Mouse (Mus musculus) lung, embryonic 16.5 days (tissue): ENCODE measurements at regions not wholly inside any gene's neighbourhood (a gene's known extent, or its start where the extent isn't known, plus 50 kb on each side); places are given as distances from the start of the nearest gene placed in this dataset.
A peak's percentile ranks its signal among the peaks of the same experiment; 100 is the strongest.

Source experiments
- ATAC-seq: fragments of 200-750 bp; cut with Nextera tagmentation; 2 replicates; pipeline ENCODE4 v1.8.0; 2017; ENCODE audit warnings: low read depth, mild to moderate bottlenecking, moderate library complexity
- H3K27ac ChIP-seq: fragments of 300-500 bp; sonication (generic); 2 replicates; pipeline ENCODE4 v1.5.1; 2014; ENCODE audit warnings: mild to moderate bottlenecking, control low read depth, low read length
- H3K27me3 ChIP-seq: fragments of 300-500 bp; sonication (generic); 2 replicates; pipeline ENCODE4 v1.6.1; 2014; ENCODE audit warnings: low read depth, low read length, mixed read lengths; ENCODE audit not compliant: control insufficient read depth, insufficient read depth
- H3K36me3 ChIP-seq: fragments of 300-500 bp; sonication (generic); 2 replicates; pipeline ENCODE4 v1.6.1; 2014; ENCODE audit warnings: low read length; ENCODE audit not compliant: control insufficient read depth, insufficient read depth
- H3K4me1 ChIP-seq: fragments of 300-500 bp; sonication (generic); replicated peaks from 2 replicates; pipeline ENCODE4 v1.6.1; 2014; ENCODE audit warnings: low read length, mixed read lengths; ENCODE audit not compliant: control insufficient read depth, insufficient read depth
- H3K4me2 ChIP-seq: fragments of 300-500 bp; sonication (generic); 2 replicates; pipeline ENCODE4 v1.6.1; 2014; ENCODE audit warnings: low read depth, low read length, control low read depth
- H3K4me3 ChIP-seq: fragments of 300-500 bp; sonication (generic); 2 replicates; pipeline ENCODE4 v1.5.1; 2014; ENCODE audit warnings: mild to moderate bottlenecking, low read length, control low read depth
- H3K9ac ChIP-seq: fragments of 300-500 bp; sonication (generic); 2 replicates; pipeline ENCODE4 v1.6.1; 2014; ENCODE audit warnings: low read length, control low read depth
- H3K9me3 ChIP-seq: fragments of 300-500 bp; sonication (generic); 2 replicates; pipeline ENCODE4 v1.6.1; 2016; ENCODE audit warnings: low read length; ENCODE audit not compliant: control insufficient read depth
- WGBS: fragments of 180-500 bp; shearing (Covaris S2); extraction: QIAGEN DNeasy Blood & Tissue Kit; methylation state at CpG from one replicate; pipeline ENCODE4 v1.1.7; 2014; 5-methylcytosine and 5-hydroxymethylcytosine counted together

- Histone ChIP-seq H3K4me1 (no peaks in the 10 kb centered on the region), H3K36me3 (no peaks in the 10 kb centered on the region), H3K4me2 (no peak overlapping the region), H3K27ac (no peak overlapping the region), H3K4me3 (no peak overlapping the region), H3K9me3 (no peaks in the 10 kb centered on the region), H3K27me3 (no peaks in the 10 kb centered on the region), H3K9ac (no peak overlapping the region)
- ATAC-seq = no peak
- WGBS = 40% methylated on average over 4 of the region's 4 CpGs
Measured at GRCm38 (mm10) chr11:38069635-38070034, 833.9 kb upstream of the Tenm2 start.

GRCm38 (mm10) chr11:38067682-38068081 lies 831.9 kb upstream of the Tenm2 start:
- ATAC-seq = no peak
- 71% methylated on average over 1 of the region's 1 CpGs for WGBS
- H3K36me3 ChIP-seq = no peaks in the 10 kb centered on the region

GRCm38 (mm10) chr11:38066091-38066490 lies 830.3 kb upstream of the Tenm2 start:
- ATAC-seq = no peak
- no peak overlapping the region for H3K4me2 ChIP-seq
- no peak overlapping the region for H3K4me3 ChIP-seq
- no peaks in the 10 kb centered on the region for H3K9me3 ChIP-seq
- no peaks in the 10 kb centered on the region for H3K4me1 ChIP-seq
- no peaks in the 10 kb centered on the region for H3K27me3 ChIP-seq
- no peak overlapping the region for H3K27ac ChIP-seq
- WGBS = 73% methylated on average over 5 of the region's 5 CpGs
- H3K9ac ChIP-seq = no peak overlapping the region
- H3K36me3 ChIP-seq = no peaks in the 10 kb centered on the region

More at GRCm38 (mm10) chr11:38067682-38068081, 831.9 kb upstream of the Tenm2 start:
- H3K4me1 ChIP-seq = no peaks in the 10 kb centered on the region
- no peaks in the 10 kb centered on the region for H3K27me3 ChIP-seq
- no peak overlapping the region for H3K9ac ChIP-seq
- no peak overlapping the region for H3K4me3 ChIP-seq
- H3K27ac ChIP-seq = no peak overlapping the region
- no peak overlapping the region for H3K4me2 ChIP-seq
- no peaks in the 10 kb centered on the region for H3K9me3 ChIP-seq

DNA sequence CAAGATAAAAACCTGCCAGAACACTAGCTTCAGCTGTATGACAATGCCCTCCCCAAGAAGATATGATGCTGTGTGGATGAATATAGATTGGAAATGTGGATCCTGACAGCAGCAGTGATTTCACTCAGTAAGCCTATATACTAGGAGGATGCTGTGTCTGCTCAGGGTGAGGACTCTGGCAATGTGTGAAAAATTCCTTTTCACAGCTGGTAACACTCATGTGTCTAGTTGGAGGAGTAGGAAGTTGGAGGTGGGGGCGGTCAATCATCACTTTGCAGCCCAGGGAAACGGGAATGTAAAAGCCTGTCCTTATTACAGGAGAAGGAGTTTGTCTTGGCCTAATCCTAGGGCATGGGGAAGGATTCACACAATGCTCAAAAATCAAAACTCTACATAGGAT lies 824.3 kb upstream of the Tenm2 start:
- no peaks in the 10 kb centered on the region for H3K4me1 ChIP-seq
- no peaks in the 10 kb centered on the region for H3K36me3 ChIP-seq
- H3K27me3 ChIP-seq = no peaks in the 10 kb centered on the region
- no peaks in the 10 kb centered on the region for H3K9me3 ChIP-seq
- no peak overlapping the region for H3K9ac ChIP-seq
- no peak for ATAC-seq
- no peak overlapping the region for H3K4me3 ChIP-seq
- no peak overlapping the region for H3K27ac ChIP-seq
- WGBS = 47% methylated on average over 2 of the region's 2 CpGs
- H3K4me2 ChIP-seq = no peak overlapping the region

DNA sequence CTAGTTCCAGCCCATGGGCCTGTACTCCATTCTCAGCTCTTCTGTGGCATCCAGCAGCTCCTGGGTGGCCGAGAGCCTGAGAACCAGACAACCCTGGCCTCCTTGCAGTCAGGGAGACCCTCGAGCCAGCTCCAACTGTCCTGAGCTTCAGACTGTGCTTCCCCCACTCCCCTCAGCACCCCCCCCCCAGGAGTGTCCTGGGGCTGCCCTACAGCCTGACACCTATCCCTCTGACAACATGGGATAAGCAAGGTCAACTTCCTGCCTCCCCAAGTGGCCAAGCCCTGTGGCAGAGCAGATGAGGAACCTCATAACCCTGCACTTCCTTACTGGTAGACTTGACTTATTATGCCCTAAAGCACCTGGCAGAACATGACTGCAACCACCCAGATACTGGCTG lies 823.1 kb upstream of the Tenm2 start:
- H3K36me3 ChIP-seq = no peaks in the 10 kb centered on the region
- WGBS = 58% methylated on average over 2 of the region's 2 CpGs
- no peak overlapping the region for H3K4me3 ChIP-seq
- H3K27me3 ChIP-seq = no peaks in the 10 kb centered on the region
- no peak overlapping the region for H3K9ac ChIP-seq
- H3K27ac ChIP-seq = no peak overlapping the region
- H3K4me1 ChIP-seq = no peaks in the 10 kb centered on the region
- no peak for ATAC-seq
- no peak overlapping the region for H3K4me2 ChIP-seq
- H3K9me3 ChIP-seq = no peaks in the 10 kb centered on the region

DNA sequence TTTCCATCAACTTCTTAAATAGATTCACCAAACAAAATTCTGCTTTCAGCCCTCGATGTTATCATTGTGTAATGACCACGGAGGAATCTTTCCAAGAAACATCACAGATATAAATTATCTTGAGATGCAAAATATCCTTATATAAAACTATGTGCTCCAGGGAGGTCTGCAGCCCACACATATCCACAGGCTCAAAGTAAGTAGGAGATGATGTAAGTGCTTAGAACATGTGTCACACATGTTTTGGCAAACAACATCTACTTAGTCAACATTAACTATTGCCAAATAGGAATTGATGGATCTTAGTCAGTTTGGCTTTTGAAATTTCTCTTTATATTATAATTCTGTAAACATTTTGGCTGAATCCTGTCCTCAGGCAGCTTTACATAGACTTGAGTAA lies 800.8 kb upstream of the Tenm2 start:
- Histone ChIP-seq H3K27me3 (no peaks in the 10 kb centered on the region), H3K9me3 (no peaks in the 10 kb centered on the region), H3K4me3 (no peak overlapping the region), H3K4me2 (no peak overlapping the region), H3K4me1 (no peaks in the 10 kb centered on the region), H3K27ac (0 out of 2 replicates have a peak overlapping the region, but pooled peaks have one; percentile 1), H3K9ac (no peak overlapping the region), H3K36me3 (no peaks in the 10 kb centered on the region)
- 38% methylated on average over 2 of the region's 2 CpGs for WGBS
- peak; percentile 96 for ATAC-seq

DNA sequence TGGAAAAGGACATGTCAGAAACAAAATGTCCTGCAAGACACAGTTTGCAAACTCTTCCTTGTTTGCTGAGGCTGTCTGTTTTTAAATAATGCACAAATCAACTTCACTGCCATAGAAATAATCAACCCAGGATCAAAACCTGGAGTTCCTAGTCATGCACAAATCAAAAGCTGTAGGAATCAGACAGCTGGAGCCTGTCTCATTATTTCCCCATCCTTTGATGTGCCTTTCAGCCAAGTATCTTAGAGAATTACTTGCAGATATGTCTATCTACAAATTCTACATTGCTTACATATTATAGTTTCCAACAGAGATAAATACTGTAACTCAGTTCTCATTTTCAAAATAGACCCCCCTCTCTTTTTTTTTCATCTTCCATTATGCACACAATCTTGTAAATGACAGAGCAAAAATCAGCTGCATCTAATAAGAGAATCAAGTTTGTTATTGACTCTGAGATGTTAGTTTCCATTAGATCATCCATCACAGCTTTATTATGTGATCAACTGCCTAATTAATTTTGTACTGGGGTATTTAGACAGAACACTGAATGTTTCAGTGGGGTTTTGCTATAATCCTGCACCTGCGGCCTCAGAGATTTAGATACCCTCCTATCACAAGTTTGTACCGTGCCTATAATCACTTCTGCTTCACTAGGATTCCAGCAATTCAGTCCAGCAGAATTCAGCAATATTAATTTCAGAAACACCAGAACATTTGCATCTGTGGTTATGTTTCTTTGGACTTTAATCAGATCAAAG lies 798.9 kb upstream of the Tenm2 start:
- no peaks in the 10 kb centered on the region for H3K36me3 ChIP-seq
- H3K4me2 ChIP-seq = no peak overlapping the region
- no peak overlapping the region for H3K9ac ChIP-seq
- H3K27me3 ChIP-seq = no peaks in the 10 kb centered on the region
- no peaks in the 10 kb centered on the region for H3K9me3 ChIP-seq
- H3K27ac ChIP-seq = no peak overlapping the region
- no peak overlapping the region for H3K4me3 ChIP-seq
- WGBS = 79% methylated on average over 2 of the region's 2 CpGs
- no peaks in the 10 kb centered on the region for H3K4me1 ChIP-seq
- ATAC-seq = no peak

DNA sequence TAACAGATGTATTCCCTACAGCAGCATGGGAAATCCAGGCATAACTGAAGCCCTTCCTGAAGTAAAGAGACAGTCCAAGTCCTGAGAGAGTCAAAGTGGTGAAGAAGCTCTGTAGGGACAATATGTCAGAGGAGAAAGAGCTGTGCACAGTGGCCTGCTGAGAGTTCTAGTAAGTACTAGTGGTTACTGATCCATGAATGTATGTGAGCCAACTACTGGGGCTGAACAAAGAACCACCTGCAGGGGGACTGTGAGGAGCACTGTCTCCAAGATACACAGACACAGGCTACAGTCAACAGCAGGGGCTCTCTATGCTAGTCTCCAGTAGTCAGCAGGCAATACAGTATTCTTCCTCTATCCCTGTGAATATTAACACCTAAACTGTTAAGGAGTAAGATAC lies 785.9 kb upstream of the Tenm2 start:
- no peak for ATAC-seq
- no peak overlapping the region for H3K27ac ChIP-seq
- no peaks in the 10 kb centered on the region for H3K27me3 ChIP-seq

GRCm38 (mm10) chr11:37978131-37978530 lies 742.4 kb upstream of the Tenm2 start:
- Histone ChIP-seq H3K9me3 (no peaks in the 10 kb centered on the region), H3K9ac (no peak overlapping the region), H3K27ac (no peak overlapping the region), H3K4me3 (no peak overlapping the region), H3K4me1 (no peaks in the 10 kb centered on the region), H3K4me2 (no peak overlapping the region), H3K27me3 (no peaks in the 10 kb centered on the region), H3K36me3 (no peaks in the 10 kb centered on the region)
- no peak for ATAC-seq
- 88% methylated on average over 2 of the region's 2 CpGs for WGBS

More for the DNA sequence above, 785.9 kb upstream of the Tenm2 start:
- H3K4me1 ChIP-seq = no peaks in the 10 kb centered on the region
- no peak overlapping the region for H3K9ac ChIP-seq
- H3K4me3 ChIP-seq = no peak overlapping the region
- H3K9me3 ChIP-seq = no peaks in the 10 kb centered on the region
- H3K36me3 ChIP-seq = no peaks in the 10 kb centered on the region
- H3K4me2 ChIP-seq = no peak overlapping the region
